ENCODE assay signal across 11 mouse cellular contexts in the genomic region with DNA sequence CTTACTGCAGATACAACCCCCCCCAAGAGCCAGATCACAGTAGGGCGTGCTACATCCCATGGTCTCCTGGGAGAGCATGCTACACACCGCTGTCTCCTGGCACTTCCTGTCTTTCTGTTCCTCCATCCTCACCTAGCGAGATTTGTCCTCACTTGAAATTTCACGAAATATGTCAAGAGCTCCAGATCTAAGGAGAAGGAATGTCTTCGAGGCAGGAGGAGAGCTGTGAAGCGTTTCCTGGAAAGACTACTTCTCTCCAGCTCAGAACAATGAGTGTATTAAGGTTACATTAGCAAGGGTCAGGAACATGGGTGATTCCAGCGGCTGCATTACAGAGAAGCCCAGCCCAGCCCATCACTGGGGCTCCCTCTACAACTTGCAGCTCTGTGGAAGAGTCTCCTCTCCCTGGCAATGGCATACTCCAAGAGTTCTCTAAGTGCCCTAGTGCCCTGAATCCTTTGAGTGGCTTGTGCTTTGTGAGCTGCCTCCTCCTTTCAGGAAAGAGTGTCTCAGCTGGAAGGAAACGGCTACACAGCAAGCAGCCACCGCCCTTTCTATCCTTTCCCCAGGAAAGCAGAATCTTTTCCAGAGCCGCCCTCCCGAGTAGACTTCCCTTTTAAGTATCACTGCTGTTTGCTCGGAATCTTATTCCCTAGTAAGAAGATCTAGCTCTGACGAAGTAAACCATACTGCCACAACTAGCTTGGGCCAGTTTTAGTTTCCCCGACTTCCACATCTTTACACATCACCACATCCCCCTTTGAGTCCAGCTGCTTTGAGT. TPM values are rescaled to one million over a fixed set of nuclear protein-coding genes. Genes with fewer than 3 reads are reported as not detected.
DNase-seq lines count a peak whose midpoint lies in the region; ATAC-seq and TF ChIP-seq lines count a peak whose summit lies in the region.
"Had no signal": no experiment of that assay in that cellular context is flagged by ENCODE, and none has a peak within 500 bp of the region (broad histone marks: within the 10 kb centered on the region; RNA-seq: fewer than 3 reads in every experiment).

No protein-coding gene starts in this region.

- no peak overlapping the region for H3K9ac ChIP-seq in lung, embryonic 14.5 days
- H3K9ac ChIP-seq in intestine, postnatal 0 days (ENCODE audit: low read depth, low read length): no peak overlapping the region
- H3K9ac ChIP-seq: embryonic facial prominence, embryonic 15.5 days; liver, embryonic 15.5 days had no signal

- DNase-seq in heart, adult 11 months: peak; percentile 83
- DNase-seq in heart, postnatal 25 days (ENCODE audit: low spot score): no peak
- DNase-seq in lung, embryonic 14.5 days: peak; percentile 30
- no peak for DNase-seq in lung, postnatal 25 days (ENCODE audit: low spot score)
- no peak for DNase-seq in cerebellum, adult 11-12 months
- DNase-seq in left cerebral cortex, adult 18-20 months (ENCODE audit: low spot score in 2 of 2): no peak
- DNase-seq: cerebellum, postnatal 10 days had no signal

- WGBS in lung, embryonic 14.5 days: 40% methylated on average over 14 of the region's 14 CpGs
- WGBS in intestine, postnatal 0 days: 49% methylated on average over 14 of the region's 14 CpGs

- TF ChIP-seq POLR2A in embryonic fibroblast, embryonic 13.5 days (IDR thresholded peaks at IDR 0.05; ENCODE audit: low read depth, low read length): peak; percentile 24; the same call in 1 of the 2 replicates

- intact Hi-C loops in heart, postnatal 25 days (cut with DNase I): no loop called here

- H3K27me3 ChIP-seq in lung, embryonic 14.5 days (ENCODE audit: insufficient read depth, low read length): no peaks in the 10 kb centered on the region
- H3K27me3 ChIP-seq in intestine, postnatal 0 days (replicated peaks; ENCODE audit: control insufficient read depth, insufficient read depth, low read length): no peaks in the 10 kb centered on the region
- H3K27me3 ChIP-seq: embryonic facial prominence, embryonic 15.5 days had no signal

- TF ChIP-seq CTCF in lung, embryonic 14.5 days (IDR thresholded peaks at IDR 0.05; ENCODE audit: low read depth): no peak
- no peak for TF ChIP-seq CTCF in embryonic fibroblast, embryonic 13.5 days (IDR thresholded peaks at IDR 0.05; ENCODE audit: borderline replicate concordance, insufficient read depth, low read length)
- no peak for TF ChIP-seq CTCF in intestine, postnatal 0 days (IDR thresholded peaks at IDR 0.05; ENCODE audit: low read depth)

- H3K4me1 ChIP-seq in lung, embryonic 14.5 days (ENCODE audit: insufficient read depth): no peaks in the 10 kb centered on the region
- H3K4me1 ChIP-seq in embryonic fibroblast, embryonic 13.5 days (ENCODE audit: control insufficient read depth, insufficient read depth, low read length): peaks cover 15% of the 10 kb centered on the region
- H3K4me1 ChIP-seq in intestine, postnatal 0 days (replicated peaks; ENCODE audit: control insufficient read depth, insufficient read depth, low read length): peaks cover 6% of the 10 kb centered on the region; the same call in 1 of the 2 replicates

- H3K4me2 ChIP-seq in lung, embryonic 14.5 days: peak overlapping the region; percentile 13; the same call in 1 of the 2 replicates
- H3K4me2 ChIP-seq in intestine, postnatal 0 days (replicated peaks; ENCODE audit: low read depth): no peak overlapping the region

- ATAC-seq in lung, embryonic 14.5 days (ENCODE audit: insufficient read depth): peak; percentile 42; the same call in 1 of the 2 replicates
- ATAC-seq in intestine, postnatal 0 days: no peak

- H3K9me3 ChIP-seq in lung, embryonic 14.5 days (ENCODE audit: low read depth, low read length): no peaks in the 10 kb centered on the region
- no peaks in the 10 kb centered on the region for H3K9me3 ChIP-seq in intestine, postnatal 0 days (ENCODE audit: control insufficient read depth)
- H3K9me3 ChIP-seq: embryonic facial prominence, embryonic 15.5 days; liver, embryonic 15.5 days had no signal

- peak overlapping the region; percentile 62 for H3K27ac ChIP-seq in lung, embryonic 14.5 days (ENCODE audit: low read depth)
- H3K27ac ChIP-seq in embryonic fibroblast, embryonic 13.5 days (ENCODE audit: insufficient read depth, low read length): peak overlapping the region; percentile 51
- 0 out of 2 replicates have a peak overlapping the region, but pooled peaks have one; percentile 23 for H3K27ac ChIP-seq in intestine, postnatal 0 days (ENCODE audit: low read depth, low read length)
- H3K27ac ChIP-seq: embryonic facial prominence, embryonic 15.5 days; liver, embryonic 15.5 days had no signal

- H3K4me3 ChIP-seq in lung, embryonic 14.5 days (ENCODE audit: low read depth, low read length): no peak overlapping the region
- H3K4me3 ChIP-seq in embryonic fibroblast, embryonic 13.5 days (ENCODE audit: insufficient read depth, low read length): no peak overlapping the region
- no peak overlapping the region for H3K4me3 ChIP-seq in intestine, postnatal 0 days (ENCODE audit: low read depth, low read length)
- H3K4me3 ChIP-seq: liver, embryonic 15.5 days had no signal

- no peaks in the 10 kb centered on the region for H3K36me3 ChIP-seq in lung, embryonic 14.5 days (ENCODE audit: insufficient read depth)
- H3K36me3 ChIP-seq in intestine, postnatal 0 days (ENCODE audit: control insufficient read depth, insufficient read depth): no peaks in the 10 kb centered on the region
- H3K36me3 ChIP-seq: embryonic facial prominence, embryonic 15.5 days; liver, embryonic 15.5 days had no signal

RNA-seq across cellular contexts. Expression of a gene that starts 1.1 kb away (rescaled TPM):
- total RNA-seq in heart, postnatal 25 days (2021): under 1 TPM; 0.21 to 0.59 TPM
- polyA plus RNA-seq in lung, embryonic 14.5 days (2014; fragmentation: Nextera tagmentation; extraction: Ambion mirVana): 1.3 and 1.6 TPM in 2 replicates
- 3.6 and 4.1 TPM in 2 replicates for polyA plus RNA-seq in embryonic fibroblast, embryonic 13.5 days (2011; ENCODE audit: insufficient read length, low read depth, missing spikeins)
- polyA plus RNA-seq in intestine, postnatal 0 days (2015; fragmentation: Nextera tagmentation; extraction: Ambion mirVana): 4.4 TPM in 2 replicates
- 10 to 100 TPM in 1 of 2 experiments, 1 to 10 TPM in 1; 9.9 to 11.4 TPM for total RNA-seq in left cerebral cortex, adult 18-20 months (2021)

RNA-seq across cellular contexts. Expression of a gene that starts 42.0 kb away (rescaled TPM):
- 10 to 100 TPM; 15.1 to 15.7 TPM for total RNA-seq in heart, postnatal 25 days (2021)
- polyA plus RNA-seq in lung, embryonic 14.5 days (2014; fragmentation: Nextera tagmentation; extraction: Ambion mirVana): 37.5 and 38.0 TPM in 2 replicates
- 45.7 and 49.6 TPM in 2 replicates for polyA plus RNA-seq in embryonic fibroblast, embryonic 13.5 days (2011; ENCODE audit: insufficient read length, low read depth, missing spikeins)
- polyA plus RNA-seq in intestine, postnatal 0 days (2015; fragmentation: Nextera tagmentation; extraction: Ambion mirVana): 18.1 and 20.4 TPM in 2 replicates
- 10 to 100 TPM; 33.0 to 35.4 TPM for total RNA-seq in left cerebral cortex, adult 18-20 months (2021)

Comparison
In these comparisons a context has a peak if more than half of its experiments do, and no peak if none do; other contexts are left out.
1. DNase-seq: peak in heart, adult 11 months (single experiment) and lung, embryonic 14.5 days (single experiment); none in heart, postnatal 25 days (single experiment), lung, postnatal 25 days (single experiment), cerebellum, adult 11-12 months (single experiment) and left cerebral cortex, adult 18-20 months (0 of 2).
2. Peak in every context shown above with its lines, with median percentiles within 50 percentile points of each other: H3K27ac ChIP-seq.